Mouse (Mus musculus) gastrocnemius, postnatal 25 days (tissue): Measurements from ENCODE around the gene Snrpb. TPM values are rescaled to one million over a fixed set of nuclear protein-coding genes. Genes with fewer than 3 reads are reported as not detected.

ENCODE experiments used
- DNase-seq: peaks from one replicate; pipeline ENCODE4 v3.0.0; 2022
- total RNA-seq, 2 experiments: library from RNA; stranded (reverse); gene quantifications; 1 replicate in 1 of 2; 2 replicates in 1 of 2; pipeline ENCODE4 v1.2.3; 2021

Snrpb gene
- total RNA-seq, 2 experiments from 2014 or later: 118 to 122 TPM

DNA sequence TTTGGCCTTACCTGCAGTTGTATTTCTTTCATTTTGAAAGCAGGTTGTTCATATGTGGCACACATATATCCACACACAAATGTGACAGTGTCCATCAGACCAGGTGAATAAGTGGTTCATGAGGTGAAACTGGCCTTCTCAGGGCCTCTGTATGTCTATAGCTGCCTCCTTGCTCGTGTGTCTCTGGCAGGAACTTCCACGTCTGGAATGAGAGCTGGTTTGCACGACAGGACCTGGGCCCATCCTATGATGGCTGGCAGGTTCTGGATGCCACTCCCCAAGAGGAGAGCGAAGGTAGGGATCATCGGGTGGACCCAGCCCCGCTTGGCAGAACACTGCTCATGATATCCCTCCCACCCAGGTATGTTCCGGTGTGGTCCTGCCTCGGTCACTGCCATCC lies 36.2 kb downstream of the Snrpb start:
- no peak for DNase-seq

- no peak for DNase-seq
Observed at GRCm38 (mm10) chr2:130129687-130130086, 49.5 kb downstream of the Snrpb start.

DNA sequence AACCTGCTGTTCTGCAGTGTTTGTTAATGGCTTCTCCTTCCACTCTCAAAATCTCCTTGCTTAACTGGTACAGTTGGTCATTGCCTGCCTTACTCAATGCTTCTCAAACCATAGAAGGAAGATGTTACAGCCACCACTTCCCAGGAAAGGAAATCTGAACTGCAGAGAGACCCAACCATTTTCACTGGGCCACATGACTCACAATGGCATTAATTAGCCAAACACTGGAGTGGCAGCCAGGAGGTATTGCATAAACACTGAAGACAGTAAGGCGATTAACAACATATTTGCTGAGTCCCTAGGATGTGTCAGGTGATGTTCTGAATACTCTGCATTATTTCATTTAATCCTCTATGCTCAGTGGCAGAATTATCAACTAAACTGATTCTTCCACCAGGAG lies 53.1 kb downstream of the Snrpb start:
- DNase-seq: no peak

- no peak for DNase-seq
Observed at GRCm38 (mm10) chr2:130125279-130126059, 53.7 kb downstream of the Snrpb start.

Other genes starting within 250 kb of the Snrpb start
- gene Tgm3, start 167.1 kb downstream of the Snrpb start, total RNA-seq: not detected
- gene Tgm6, start 67.0 kb downstream of the Snrpb start, total RNA-seq: not detected
- gene Tmc2, start 15.8 kb upstream of the Snrpb start, total RNA-seq: not detected
- gene Nop56, start 95.0 kb upstream of the Snrpb start, total RNA-seq: 10 to 100 TPM; 31.3 to 33.0 TPM
- gene Idh3b, start 105.1 kb upstream of the Snrpb start, total RNA-seq: 100 to 1,000 TPM; 461 to 484 TPM
- under 1 TPM; 0.19 to 0.49 TPM for gene Ebf4, start 115.8 kb upstream of the Snrpb start, total RNA-seq
- gene Cpxm1, start 218.2 kb upstream of the Snrpb start, total RNA-seq: 1 to 10 TPM; 1.8 to 5.7 TPM
- not detected for gene Gm28372, start 225.8 kb upstream of the Snrpb start, total RNA-seq
- not detected for gene 1700020A23Rik, start 225.9 kb upstream of the Snrpb start, total RNA-seq
- gene Tmem239, start 227.1 kb upstream of the Snrpb start, total RNA-seq: not detected
- gene Vps16, start 244.9 kb upstream of the Snrpb start, total RNA-seq: 10 to 100 TPM; 16.2 to 16.8 TPM
- gene Pced1a, start 245.3 kb upstream of the Snrpb start, total RNA-seq: 1 to 10 TPM; 3.8 to 4.5 TPM